Mouse (Mus musculus): ENCODE measurements at regions not wholly inside any gene's neighbourhood (a gene's known extent, or its start where the extent isn't known, plus 50 kb on each side); places are given as distances from the start of the nearest gene placed in this dataset.

DNA sequence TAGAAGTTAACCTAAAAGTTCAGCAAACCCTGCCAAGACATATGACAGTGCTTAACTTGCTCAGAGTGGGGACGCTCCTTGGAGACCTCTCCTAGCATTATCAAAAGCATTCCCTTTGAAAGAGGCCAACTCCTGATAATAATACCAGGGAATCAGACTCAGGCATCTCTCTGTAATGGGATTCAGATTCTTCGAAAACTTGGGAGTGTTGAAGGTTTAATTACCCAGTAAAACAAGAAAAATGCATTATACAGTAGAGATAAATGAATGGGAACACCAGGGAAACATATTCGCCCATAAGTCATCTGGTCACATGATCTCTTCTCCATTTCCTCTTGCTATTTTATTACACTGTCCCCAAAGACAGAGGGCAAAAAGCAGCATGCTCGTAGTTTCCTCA, 274.3 kb upstream of the BC052040 start:
- no peak for TF ChIP-seq EP300 (IDR thresholded peaks at IDR 0.05; ENCODE audit: low read depth)
- no peak for TF ChIP-seq CTCF (IDR thresholded peaks at IDR 0.05; ENCODE audit: low read depth)
